Mouse (Mus musculus): ENCODE results near the gene Dtx2.
"Not testable (repeated sequence)": the region's sequence is repeated elsewhere in the genome, so short reads cannot be mapped to it uniquely, and the experiment has no call there.

Gene Dtx2

DNA sequence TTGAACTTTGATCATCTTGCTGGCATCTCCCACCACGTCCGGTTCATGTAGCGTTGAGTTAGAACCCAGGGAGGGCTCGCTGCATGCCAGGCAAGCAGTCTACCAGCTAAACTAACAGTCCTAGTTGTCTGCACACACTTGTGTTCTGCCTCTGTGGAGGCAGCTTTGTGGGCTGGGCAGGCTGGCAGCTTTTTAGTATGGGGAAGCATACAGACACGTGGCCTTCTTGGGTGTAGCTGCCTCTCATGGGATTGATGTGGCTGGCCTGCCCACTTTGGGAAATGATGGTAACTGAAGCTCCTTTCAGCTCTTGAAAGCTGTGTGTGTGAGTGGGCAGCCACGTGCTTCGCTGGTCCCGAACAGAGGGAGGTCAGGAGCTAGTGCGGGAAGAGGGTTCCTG lies 32.3 kb downstream of the Dtx2 start:
- DNase-seq (ENCODE audit: low spot score in 2 of 2), result peak in 1 of 2 experiments; percentile 11

DNA sequence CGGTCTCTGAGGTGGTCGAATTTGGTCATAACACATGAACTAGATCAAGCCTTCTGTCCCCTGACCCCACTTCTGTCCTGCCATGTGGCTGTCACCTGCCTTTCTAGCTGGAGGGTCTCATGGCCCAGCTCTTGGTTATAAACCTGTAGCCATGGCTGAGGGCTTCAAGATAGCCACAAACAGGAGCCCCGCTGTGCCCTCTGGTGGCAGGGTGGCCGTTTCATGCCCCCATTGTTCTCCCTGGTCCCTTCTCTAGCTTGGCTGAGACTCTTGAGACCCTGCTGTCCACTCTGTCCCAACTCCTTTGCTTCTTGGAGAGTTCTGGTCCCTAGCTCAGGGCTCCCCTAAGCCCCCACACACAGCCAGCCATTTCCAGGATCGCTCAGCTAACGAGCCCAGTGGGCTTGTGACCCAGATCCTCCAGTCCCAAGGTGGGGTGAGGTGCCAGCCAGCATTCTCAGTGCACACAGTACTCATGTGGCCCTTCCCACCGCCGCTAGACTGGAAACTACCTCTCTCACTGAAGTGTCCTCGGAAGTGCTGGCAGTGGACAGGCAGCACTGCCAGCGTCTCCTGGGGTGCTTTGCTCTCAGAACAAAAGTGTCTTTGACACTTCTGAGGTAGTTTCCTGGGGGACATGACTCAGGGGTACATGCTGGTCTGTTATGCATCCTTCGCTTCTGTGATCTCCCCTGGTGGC lies 33.2 kb downstream of the Dtx2 start:
- DNase-seq (ENCODE audit: low spot score in 2 of 2), result no peak

DNA sequence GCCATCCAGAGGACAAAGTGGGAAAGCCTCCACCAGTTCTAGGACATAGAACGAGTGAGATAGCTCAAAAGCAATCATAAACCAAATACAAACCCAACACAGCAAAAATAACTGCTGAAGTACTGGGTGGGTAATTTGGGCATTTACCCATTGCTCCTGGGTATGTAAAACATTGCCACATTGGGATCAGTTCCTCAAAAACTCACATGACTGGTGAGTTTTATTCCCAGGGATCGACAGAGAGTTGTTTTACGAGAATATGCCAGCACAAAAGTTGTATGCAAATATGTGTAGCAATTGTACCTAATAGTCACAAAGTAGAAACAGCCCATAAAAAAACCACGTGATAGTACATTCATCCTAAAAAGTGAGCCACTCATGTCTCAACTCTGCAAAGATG lies 40.3 kb downstream of the Dtx2 start:
- no peak for DNase-seq (ENCODE audit: low spot score in 2 of 2)

DNA sequence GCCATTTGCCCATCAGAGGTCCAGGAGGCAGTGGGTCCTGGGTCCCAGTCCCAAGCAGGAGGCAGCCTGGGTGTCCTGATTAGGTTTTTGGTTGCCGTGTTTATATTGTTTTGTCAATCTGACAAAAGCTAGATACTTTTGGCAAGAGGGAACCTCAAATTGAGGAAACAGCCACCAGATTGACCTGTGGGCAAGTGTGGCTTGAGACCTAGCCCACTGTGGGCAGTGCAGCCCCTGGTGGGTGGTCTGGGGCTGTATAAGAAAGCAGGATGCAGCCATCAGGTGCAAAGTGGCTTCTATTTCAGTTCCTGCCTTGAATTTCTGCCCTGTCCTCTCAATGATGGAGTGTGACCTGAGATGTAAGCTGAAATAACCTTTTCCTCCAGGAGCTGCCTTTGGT lies 40.7 kb downstream of the Dtx2 start:
- no peak for DNase-seq (ENCODE audit: low spot score in 2 of 2)

DNA sequence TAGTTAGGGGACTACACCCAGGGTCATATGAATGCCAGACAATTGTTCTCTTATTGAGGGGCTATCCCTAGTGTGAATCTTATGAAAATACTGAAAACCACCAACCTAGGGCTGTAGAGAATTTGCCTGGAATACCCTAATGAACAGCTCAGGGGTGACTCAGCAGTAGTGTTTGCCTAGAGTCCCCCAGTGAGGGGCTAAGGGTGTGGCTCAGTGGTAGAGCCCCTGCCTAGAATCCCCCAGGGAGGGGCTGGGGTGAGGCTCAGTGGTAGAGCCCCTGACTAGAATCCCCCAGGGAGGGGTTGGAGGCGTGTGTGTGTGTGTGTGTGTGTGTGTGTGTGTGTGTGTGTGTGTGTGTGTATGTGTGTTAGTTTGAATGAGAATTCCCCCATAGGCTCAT lies 42.1 kb downstream of the Dtx2 start:
- no peak for DNase-seq (ENCODE audit: low spot score in 2 of 2)

DNA sequence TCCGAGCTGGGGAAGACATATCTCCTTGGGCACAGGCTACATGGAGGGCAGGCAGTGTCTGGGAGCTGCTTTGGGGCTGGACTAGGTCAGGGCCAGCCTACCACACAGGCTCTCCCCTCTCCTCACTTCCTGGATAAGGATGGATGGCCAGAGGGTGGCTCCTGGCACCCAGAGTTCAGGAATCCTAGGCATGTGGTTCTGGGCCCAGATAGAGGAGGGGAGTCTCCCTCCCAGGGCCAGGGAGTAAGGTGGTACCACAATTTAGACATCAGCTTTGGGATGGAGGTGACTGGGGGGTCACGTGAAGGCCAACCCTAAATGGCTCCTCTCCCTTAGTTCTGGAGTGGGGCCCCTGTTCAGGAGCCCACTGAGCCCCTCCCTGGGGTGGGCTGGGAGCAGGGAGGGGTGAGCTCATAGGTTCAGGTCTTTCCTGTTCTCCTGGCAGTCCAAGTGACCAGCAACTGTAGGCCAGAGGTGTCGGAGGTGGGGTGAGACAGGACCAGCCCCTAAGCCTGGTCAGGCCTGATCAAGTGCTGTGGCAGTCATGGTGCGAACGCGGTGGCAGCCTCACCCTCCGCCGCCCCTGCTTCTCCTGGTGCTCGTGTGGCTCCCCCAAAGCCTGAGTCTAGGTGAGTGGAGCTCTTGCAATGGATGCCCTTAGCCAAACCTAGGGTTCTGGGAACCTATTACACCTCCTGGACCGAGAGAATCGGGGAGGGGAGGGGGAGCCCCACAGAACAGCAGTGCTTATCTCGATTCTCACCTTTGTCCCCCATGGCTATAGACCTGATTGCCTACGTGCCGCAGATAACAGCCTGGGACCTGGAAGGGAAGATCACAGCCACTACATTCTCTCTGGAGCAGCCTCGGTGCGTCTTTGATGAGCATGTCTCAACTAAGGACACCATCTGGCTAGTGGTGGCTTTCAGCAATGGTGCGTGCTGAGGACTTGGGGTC lies 43.9 kb downstream of the Dtx2 start, which contains the start of gene Upk3b:
Gene Upk3b (plus strand): TSS at position 239 of the 957 bp plus-strand sequence.
- DNase-seq (ENCODE audit: low spot score in 2 of 2), result no peak

DNA sequence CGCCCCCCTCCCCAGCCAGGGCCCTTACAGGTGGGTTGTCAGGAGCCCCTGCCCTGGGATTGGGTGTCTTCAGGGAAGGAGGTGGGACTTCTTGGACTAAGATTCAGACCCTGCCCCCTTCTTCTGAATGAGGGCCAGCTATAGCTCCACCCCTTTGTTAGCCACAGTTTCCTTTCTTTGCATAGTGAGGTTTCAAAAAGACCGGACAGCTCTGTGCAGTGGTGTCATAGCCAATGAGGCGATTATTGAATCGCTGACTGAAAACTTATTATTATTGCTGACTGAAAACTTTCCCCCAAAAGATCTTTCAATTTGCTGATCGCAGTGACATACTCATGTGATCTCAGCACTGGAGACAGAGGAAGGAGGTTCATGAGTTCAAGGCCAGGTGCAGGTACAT lies 45.6 kb downstream of the Dtx2 start:
- no peak for DNase-seq (ENCODE audit: low spot score in 2 of 2)

DNA sequence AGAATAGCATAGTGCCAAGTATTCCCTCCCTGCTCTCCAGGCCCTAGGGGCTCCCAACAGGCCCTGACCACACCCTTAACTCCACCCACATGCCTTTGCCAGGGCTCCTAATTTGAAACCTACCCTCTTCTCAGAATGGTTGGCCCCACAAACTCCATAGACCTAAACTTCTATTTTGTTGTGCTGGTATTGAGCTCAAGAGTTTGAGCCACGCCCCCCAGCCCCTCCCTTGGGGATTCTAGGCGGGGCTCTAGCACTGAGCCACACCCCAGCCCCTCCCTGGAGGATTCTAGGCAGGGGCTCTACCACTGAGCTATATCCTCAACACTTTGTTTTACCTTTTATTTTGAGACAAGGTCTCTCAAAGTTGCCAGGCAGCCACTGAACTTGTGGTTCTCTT lies 46.7 kb downstream of the Dtx2 start:
- DNase-seq (ENCODE audit: low spot score in 2 of 2), result no peak

DNA sequence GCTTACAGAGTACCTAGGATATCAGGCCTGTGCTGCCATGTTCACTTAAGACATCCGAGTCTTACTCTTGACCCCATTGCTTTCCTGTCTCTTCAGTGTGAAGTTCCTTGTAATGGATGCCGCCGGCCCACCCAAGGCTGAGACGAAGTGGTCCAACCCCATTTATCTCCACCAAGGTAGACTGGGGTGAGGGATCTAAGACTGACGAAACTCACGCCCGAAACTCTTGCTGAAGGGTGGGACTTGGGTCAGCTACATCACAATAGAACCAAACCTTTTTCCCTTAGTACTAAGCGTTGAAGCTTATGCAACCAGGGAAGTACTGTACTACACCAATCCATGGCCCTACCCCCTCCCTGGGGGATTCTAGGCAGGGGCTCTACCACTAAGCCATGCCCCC lies 47.1 kb downstream of the Dtx2 start:
- DNase-seq (ENCODE audit: low spot score in 2 of 2), result no peak

DNA sequence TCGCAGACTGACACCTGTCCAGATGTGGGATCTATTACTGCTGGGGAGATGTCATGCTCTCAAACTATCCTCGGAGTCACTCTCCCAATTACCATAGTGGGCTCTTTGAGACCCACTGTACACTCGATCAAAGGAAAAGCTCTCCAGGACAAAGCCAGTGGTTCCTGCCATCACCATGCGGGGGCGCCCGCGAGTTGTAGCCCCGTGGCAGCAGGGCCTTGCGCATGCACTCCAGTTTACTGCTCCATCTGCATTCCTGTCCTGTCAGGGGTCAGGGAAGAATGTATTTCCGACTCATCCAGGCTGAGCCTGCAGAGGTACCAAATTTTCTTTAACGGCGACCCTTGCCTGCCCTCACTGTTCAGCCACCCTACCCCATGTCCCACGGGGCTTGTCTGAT lies 50.3 kb downstream of the Dtx2 start:
- no peak for DNase-seq (ENCODE audit: low spot score in 2 of 2)

DNA sequence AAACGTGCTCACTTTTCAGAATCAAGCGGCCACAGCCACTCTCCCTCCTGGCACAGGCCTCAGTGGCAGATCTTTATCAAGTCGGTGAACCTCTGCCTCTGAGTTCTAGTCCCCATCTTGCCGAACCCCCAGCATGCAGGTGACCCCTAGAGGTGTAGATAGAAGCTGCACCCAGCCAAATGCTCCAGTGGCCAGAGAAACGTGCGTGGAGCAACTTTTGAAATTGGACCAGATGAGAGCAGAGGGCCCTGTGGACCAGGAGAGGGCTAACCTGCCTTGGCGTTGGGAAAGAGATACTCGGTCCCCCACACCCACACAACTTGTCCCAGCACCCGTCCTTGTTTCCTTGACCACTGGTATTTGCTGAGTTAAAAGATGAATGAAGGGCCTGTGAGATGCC lies 50.8 kb downstream of the Dtx2 start:
- DNase-seq (ENCODE audit: low spot score in 2 of 2), result no peak

DNA sequence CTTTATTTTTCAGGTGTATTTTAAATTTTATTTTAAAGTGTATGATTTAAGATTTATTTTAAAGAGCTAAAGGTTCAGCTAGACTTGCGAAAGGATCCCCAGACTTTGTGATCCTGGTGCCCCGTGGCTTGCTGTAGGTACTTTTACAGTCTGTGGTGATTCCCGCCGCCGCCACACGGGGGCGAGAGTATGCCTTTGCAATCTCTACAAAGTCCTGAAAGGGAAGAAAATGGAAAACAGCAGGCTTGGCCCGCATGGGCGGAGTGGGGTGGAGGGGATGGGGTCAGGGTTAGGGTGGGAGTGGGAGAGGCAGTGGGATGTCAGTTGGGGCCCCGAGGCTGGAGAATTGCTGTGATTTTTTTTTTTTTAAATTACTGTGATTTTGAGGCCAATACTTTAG lies 51.4 kb downstream of the Dtx2 start:
- DNase-seq (ENCODE audit: low spot score in 2 of 2), result peak; percentile 88 to 89

DNA sequence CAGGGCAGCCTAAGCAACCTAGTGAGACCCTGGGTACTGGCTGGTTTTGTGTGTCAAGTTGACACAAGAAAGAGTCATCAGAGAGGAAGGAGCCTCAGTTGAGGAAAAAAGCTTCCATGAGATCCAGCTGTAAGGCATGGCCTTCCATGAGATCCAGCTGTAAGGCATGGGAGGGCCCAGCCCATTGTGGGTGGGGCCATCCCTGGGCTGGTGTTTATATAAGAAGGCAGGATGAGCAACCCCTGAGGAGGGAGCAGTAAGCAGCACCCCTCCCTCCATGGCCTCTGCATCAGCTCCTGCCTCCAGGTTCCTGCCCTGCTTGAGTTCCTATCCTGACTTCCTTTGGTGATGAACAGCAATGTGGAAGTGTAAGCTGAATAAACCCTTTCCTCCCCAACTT lies 53.9 kb downstream of the Dtx2 start:
- DNase-seq (ENCODE audit: low spot score in 2 of 2), result not testable (repeated sequence)

DNA sequence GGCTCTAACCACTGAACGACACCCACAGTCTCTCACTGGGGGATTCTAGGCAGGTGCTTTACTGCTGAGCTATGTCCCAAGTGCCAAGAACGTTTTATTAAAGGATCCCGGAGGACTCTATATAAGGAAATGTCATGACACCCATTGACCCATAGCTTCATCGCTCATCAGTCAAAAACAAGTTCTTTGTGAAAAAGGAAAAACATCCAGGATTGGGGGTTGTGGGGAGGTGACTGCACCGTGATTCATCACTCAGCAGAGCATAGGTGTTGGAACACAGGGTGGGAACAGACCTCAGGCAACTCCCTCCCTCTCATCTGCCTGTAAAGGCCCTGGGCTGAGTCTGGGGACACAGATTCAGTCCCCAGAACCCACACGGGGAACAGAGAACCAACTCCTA lies 55.3 kb downstream of the Dtx2 start:
- DNase-seq (ENCODE audit: low spot score in 2 of 2), result no peak

DNA sequence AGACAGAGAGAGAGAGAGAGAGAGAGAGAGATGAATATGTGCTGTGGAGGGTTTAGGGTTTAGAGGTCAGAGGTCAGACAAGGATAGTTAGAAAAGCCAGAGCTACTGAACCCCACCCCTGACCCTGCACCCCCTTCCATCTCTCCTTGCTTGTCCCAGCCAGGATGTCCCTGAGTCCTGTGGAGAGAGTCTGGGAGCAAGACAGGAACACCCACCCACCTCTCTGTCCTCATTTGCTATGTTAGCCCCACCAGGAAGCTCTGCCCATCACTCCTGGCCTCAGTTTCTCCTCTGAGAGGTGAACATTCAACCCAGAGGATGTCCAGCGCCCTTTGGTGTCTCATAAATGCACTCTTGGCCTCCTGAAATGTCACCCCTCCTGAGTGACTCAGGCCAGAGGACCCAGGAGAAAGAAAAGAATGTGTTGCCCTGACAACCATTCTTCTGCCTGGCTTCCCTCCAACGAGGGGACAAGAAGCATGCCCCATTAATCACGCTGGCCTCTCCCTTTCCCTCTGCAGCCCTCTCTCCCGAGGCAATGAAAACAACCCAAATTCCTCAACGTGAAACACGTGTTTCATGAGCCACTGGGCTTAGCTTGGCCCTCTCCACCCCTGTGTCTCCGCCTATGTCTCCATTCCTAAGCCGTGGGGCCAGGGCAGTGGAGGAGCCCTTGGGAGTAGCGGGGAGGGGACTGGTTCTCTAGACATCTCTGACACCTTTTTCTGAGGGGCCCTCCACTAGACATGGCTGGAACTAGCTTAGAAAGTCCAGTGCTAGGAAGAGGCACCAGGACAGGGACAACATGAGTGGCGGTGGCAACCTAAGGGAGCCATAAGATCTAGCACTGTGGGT lies 56.9 kb downstream of the Dtx2 start:
- peak in 1 of 2 experiments; percentile 17 for DNase-seq (ENCODE audit: low spot score in 2 of 2)

DNA sequence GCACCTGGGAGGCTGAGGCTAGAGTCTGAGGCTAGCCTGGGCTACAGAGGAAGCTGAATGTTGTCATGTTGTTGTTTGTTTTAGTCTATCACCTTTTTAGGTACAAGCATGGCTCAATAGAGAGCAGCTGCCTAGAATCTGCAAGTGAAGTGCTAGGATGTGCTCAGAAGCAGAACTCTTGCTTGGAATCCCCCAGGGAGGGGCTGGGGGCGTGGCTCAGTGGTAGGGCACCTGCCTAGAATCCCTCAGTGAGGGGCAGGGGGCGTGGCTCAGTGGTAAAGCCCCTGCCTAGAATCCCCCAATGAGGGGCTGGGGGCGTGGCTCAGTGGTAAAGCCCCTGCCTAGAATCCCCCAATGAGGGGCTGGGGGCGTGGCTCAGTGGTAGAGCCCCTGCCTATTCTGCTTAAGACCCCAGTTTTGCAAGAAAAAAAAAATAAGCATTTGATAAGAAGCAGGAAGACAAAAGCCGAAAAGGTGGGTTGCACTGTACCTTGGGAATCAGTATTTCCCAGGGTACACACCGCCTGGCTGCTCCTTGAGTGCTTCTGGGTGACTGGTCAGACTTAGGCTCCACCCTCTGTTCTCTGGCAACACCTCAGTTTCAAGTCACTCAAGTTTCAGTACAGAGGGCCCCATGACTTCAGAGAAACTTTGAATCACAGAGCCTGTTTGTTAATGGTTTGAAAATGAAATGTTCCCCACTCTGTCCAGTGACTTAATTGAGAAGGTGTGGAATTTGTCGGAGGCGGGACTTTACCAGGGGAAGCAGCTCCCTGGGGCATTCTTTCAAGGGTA lies 58.5 kb downstream of the Dtx2 start:
- no peak for DNase-seq (ENCODE audit: low spot score in 2 of 2)

DNA sequence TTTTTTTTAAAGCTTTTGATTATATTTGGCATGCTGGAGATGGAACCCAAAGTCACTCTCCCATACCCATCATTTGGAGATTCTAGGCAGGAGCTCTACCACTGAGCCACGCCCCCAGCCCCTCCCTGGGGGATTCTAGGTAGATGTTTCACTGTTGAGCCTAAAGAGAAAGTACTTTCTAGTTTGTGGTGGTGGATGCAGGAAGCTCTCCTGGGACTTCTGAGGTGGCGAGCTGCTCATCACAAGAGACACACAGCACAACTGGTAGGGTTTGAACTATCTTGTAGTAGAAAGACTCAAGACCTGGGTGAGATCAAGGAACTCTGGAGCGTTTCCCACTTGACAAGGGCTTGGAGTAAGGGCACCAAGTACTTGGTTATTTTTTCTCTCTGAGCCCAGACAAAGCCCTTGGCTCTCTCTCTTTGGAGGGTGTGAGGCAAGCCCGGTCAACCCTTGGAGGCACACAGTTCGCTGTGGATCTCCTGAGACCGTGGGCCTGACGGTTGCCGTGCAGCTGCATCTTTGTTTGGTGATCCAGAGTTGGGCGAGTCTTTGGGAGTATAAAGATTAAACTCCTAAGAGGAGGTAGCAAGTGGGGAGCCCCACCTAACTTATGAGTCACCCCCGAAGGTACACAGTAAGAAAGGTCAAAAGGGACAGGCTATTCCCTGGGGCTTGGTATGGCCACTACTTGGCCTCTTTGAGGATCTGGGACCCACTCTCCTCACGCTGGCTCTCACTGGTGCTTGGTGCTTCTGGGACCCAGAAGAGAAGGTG lies 59.9 kb downstream of the Dtx2 start, which contains the start of gene Upk3bl:
Gene Upk3bl (plus strand): TSS at position 192 of the 777 bp plus-strand sequence.
- no peak for DNase-seq (ENCODE audit: low spot score in 2 of 2)

DNA sequence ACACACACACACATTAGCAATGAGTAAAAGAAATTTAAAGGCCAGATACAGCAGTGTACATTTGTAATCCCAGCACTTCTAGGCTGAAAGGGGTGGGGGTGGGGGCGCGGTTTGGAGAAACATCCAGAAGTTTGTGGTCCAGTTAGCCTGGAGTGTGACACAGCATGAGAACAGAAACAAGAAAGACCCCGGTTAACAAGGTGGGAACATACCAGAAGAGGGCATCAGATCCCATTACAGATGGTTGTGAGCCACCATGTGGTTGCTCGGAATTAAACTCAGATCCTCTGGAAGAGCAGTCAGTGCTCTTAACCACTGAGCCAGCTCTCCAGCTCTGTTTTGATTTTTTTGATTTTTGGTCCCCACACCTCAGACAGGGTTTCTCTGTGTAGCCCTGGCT lies 61.5 kb downstream of the Dtx2 start:
- no peak for DNase-seq (ENCODE audit: low spot score in 2 of 2)

DNA sequence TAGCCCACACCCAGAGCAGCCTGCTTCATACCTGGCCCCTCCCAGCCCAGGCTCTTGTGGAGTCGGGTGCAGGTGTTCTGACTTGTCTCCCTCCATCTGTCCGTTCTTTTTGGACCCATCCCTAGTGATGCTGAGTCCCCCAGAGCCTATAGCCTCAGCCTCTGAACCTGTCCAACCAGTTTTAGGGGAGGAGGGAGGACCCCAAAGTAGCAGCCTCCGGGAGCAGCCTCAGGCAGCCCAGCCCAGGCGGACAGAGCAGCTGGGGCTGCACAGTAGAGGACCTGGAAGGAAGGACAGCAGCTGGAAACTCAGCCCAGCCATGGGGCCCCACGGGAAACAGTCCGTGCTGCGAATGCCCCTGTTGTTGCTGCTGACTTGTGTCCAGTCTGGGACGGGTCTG lies 62.5 kb downstream of the Dtx2 start:
- no peak for DNase-seq (ENCODE audit: low spot score in 2 of 2)

DNA sequence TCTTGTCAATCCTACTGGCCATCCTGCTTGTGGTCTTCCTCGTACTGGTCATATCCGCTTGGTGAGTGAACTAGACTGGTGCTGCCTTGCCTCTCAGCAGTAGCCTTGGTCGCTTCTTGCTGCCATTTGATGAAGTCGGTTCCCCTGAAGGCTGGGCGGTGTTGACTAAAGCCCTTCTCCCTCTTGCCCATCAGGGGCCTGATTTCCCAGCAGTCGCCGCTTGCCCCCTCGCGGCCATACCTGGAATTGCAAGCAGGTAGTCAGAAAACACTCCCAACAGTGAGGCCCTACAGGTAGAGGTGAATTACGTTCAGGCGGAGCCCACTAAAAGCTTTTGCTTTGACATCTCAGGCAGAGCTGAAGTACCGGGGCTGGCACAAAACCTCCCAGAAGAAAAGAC lies 67.0 kb downstream of the Dtx2 start:
- DNase-seq (ENCODE audit: low spot score in 2 of 2), result peak; percentile 69 to 75

All from right cerebral cortex, adult 2 months (tissue).